Mouse (Mus musculus): ENCODE results near the gene Trpm4.
"Not testable (repeated sequence)": the region's sequence is repeated elsewhere in the genome, so short reads cannot be mapped to it uniquely, and the experiment has no call there.

Trpm4 gene

GRCm38 (mm10) chr7:45333431-45333982, at the start of gene Trpm4:
TSS of gene Trpm4 (minus strand) at chr7:45333780.
- peak; percentile 76 for DNase-seq (ENCODE audit: low read depth, low spot score)

DNA sequence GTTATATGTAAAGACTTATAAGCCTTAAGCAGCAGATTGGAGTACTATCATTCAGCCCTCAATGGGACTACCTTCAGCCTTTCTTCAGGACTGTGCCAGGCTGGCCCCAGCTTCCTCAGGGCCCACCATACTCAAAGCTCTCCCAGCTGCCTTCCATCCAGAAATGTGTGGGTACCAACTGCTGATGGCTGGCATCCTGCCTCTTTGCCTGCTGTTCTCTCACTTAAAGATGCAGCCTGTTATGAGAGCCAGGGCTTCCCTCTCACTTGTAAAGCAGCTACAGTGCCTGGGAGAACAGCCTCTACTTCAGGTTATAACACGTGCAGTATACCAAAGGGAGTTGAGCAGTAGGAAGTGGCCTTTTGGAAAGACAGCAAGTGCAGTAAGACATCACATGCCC, 42.5 kb upstream of the Trpm4 start:
- no peak for DNase-seq (ENCODE audit: low read depth, low spot score)

- no peak for DNase-seq (ENCODE audit: low read depth, low spot score)
Measured at GRCm38 (mm10) chr7:45374620-45375019, 41.0 kb upstream of the Trpm4 start.

- DNase-seq (ENCODE audit: low read depth, low spot score), result no peak
Measured at GRCm38 (mm10) chr7:45372371-45372770, 38.8 kb upstream of the Trpm4 start.

DNA sequence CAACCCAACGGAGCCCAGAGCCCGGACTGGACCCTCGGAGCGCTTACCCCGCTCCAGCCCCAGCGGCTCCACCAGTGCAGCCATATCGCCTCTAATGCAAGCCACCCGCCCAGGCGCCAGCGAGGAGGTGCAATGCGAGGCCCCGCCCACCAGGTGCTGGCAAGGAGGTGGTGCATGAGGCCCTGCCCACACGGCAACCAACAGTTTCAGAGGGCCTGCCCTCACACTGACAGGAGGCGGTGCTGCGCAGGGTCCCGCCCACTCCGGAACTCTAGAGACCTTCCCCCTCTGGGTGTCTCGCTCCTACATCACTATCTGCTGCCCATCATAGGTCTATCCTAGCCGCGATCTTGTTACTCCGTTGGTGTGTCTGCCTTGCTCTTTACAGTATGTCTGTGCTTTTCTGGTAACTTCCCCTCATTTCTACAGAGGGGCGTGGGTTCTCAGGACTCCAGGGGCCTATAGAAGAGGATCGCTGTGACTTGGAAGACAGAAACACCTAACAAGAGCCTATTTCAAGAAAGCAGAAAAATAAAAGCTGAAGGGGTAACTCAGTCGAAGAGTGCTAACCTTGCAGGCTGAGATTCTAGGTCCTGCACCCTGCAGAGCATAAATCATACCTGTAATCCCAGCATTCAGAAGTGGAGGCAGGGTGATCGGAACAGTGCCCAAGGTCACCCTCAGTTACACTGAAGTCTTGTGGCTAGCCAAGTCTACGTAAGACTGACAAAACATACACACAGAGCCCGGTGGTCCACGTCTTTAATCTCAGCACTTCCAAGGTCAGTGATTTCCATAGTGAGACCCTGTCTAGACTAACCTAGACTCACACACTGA, 37.1 kb upstream of the Trpm4 start, which contains the start of gene Lin7b:
TSS of gene Lin7b (minus strand) at position 109 of the 837 bp plus-strand sequence.
- peak; percentile 88 for DNase-seq (ENCODE audit: low read depth, low spot score)

DNA sequence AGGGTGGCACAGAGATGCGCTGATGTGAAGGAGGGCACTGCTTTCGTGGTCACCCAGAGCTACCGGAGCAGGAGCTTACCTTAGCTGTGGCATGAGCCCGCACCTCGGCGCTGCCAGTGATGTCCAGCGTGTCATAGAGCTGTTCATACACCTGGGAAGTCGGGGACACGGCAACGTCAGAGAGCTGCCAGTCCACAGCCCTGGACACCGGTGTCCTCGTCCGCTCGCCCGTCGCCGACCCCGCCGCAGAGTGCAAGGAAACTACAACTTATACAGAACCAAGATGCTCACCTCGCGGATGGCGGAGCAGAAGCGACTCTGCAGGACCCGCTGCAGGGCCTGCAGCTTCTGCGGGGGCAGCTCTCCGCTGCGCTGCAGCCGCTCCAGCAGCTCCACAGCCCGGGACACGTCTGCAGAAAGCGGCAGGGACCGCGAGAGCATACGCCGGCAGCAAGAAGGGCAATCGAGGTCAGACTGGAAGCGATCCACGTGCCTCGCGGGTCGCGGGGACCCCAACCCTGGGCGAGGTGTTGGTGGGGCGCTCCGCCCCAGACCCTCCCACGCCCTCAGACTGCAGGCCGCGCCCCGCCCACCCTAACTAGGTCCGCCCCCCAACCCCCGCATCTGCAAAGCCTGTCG, 36.4 kb upstream of the Trpm4 start:
- DNase-seq (ENCODE audit: low read depth, low spot score), result no peak

GRCm38 (mm10) chr7:45369022-45369745, 35.6 kb upstream of the Trpm4 start:
- DNase-seq (ENCODE audit: low read depth, low spot score), result no peak

GRCm38 (mm10) chr7:45368178-45368577, 34.6 kb upstream of the Trpm4 start:
- DNase-seq (ENCODE audit: low read depth, low spot score), result no peak

DNA sequence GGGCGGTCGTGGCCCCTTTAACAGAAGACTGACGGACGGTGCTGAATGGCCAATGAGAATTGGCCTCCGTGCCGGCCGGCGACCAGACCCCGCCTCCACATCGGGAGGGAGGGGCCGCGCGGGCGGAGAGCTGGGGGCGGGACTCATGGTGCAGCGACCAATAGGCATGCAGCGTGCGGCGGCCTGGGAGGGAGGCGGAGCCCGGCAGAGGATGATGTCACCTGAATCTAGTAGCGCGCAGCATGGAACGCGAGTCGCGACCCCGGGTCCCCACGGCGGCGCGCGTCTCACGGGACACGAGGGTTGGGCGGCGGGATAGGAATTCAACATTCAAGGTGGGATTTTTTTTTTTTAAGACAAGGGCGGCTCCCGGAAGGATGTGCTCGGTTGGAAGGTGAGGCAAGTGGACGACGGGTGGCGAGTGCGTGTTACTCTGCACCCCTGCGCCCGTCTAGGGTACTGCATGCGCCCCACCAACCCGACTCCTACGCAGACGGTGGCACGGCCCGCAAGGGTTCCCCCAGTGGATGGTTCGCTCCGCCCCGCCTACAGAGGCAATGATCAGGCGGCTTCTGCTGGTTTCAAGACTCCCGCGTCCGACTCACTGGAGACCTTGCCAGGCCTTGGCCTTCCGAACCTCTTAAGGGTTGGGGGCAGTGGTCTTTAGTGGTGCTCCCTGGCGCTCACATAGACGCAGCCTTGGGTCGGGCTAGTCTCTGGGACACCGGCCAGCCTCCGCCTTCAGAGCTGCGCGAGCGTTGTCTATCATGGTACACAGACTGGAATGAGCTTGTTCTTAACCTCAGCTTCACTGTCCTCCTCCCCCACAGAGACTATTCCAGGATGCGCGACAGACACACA, 33.7 kb upstream of the Trpm4 start:
- DNase-seq (ENCODE audit: low read depth, low spot score), result peak; percentile 97

GRCm38 (mm10) chr7:45366652-45367019, 33.1 kb upstream of the Trpm4 start, which contains the start of gene Ppfia3:
TSS of gene Ppfia3 (minus strand) at chr7:45367019.
- no peak for DNase-seq (ENCODE audit: low read depth, low spot score)

DNA sequence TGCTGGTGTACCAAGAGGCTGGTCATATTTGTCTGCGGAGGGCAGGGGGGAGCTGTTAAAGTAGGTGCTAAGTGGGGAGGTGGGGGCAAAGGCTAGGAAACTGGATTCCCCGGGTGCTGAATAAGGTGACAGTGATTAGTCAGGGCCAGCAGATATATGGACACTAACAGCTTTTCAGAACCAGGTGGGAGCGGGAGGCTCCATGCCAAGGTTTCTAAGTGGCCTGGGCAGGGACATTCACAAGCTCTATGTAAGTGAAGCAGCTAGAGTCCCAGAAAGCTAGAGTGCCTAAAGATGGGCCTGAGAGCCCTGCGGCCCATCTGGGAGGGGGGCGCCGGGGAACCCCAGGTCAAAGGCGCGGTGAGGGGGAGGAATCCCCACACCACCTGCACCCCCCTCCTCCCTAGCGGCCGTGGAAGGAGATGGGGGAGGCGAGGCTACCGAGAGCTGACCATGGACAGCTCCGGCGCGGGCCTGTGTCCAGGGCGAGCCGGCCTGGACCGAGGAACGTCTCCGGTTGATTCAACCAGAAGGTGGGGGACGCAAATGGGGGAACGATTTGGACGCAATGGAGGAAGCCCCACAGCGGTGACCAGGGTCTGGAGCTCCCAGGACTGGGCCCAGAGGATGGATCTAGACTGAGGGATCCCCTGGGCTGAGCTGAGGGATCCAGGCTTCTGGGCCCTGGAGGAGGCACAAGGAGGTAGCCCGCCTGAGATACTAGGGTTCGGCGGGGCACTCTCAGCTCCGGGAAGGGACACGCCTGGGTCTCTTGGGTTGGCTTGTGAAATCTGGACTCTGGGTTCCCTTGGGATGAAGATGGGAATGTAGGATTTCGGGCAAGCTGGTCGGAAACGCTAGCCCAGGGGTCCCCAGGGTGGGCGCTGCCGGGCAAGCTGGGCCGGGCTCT, 32.4 kb upstream of the Trpm4 start:
- DNase-seq (ENCODE audit: low read depth, low spot score), result peak; percentile 54

DNA sequence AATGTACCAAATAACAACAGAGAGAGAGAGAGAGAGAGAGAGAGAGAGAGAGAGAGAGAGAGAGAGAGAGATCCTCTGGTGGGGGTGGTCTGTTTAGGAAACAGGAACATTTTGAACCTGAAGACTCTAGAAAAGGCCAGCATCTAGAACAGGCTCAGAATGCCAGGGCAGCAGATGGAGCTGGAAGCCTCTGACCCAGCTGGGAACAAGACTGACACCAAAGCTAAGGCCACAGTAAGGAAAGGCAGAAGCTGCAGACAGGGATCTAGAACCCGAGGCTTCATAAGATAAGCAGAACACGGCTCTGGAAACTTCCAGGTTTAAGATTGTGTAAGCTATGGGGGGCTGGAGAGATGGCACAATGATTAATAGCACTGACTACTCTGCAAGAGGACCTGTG, 30.4 kb upstream of the Trpm4 start:
- DNase-seq (ENCODE audit: low read depth, low spot score), result no peak

DNA sequence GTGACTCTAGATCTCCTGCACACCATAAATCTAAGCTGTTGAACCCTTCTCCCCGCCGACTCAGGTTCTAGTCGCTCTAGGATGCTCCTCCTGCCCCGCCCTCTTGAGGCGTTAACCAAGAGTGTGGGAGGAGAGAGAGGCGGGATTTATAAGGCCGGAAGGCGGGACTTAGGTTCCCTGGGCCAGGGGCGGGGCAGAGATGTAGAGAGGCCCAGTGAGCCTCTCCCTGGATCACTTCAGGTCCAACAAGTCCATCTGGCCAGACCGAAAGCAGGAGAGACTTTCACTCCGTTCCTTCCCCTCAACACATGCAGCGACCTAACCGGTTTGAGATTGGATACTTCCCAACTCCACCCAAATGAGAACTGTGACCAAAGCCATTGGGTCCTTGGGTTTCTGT, 29.2 kb upstream of the Trpm4 start:
- peak; percentile 52 for DNase-seq (ENCODE audit: low read depth, low spot score)

- DNase-seq (ENCODE audit: low read depth, low spot score), result peak; percentile 92
Measured at GRCm38 (mm10) chr7:45361243-45361804, 27.7 kb upstream of the Trpm4 start.

DNA sequence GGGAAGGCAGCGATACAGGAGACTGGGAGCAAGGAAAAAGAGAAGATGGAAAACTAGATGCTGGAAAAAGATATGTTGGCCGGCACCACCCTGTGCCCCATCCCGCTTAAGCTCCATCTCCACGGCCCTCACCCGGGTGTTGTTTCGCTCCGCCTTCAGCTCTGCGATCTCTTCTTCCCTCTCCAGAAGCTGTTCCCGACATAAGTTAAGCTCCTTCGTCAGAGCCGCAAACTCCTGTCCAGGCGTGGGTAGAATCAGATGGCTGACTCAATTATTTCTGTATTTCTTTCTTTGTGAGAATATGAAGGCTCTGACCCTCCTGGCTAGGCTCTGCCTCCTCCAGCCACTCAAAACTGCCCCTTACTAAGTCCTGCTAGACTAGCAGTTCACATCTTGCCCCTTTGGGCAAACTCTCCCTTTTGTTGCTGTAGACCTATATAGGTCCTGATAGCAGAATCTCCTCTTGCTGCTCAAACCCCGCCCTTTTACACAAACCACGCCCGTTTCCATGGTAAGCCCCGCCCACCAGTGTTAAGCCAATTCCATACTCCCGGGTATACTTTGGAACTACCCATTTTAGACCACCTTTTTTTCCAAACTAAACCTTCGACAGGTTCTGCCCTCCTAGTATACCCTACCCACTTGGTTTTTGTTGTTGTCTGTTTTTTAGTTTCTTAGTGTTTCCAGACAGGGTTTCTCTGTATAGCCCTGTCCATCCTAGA, 27.0 kb upstream of the Trpm4 start:
- no peak for DNase-seq (ENCODE audit: low read depth, low spot score)

DNA sequence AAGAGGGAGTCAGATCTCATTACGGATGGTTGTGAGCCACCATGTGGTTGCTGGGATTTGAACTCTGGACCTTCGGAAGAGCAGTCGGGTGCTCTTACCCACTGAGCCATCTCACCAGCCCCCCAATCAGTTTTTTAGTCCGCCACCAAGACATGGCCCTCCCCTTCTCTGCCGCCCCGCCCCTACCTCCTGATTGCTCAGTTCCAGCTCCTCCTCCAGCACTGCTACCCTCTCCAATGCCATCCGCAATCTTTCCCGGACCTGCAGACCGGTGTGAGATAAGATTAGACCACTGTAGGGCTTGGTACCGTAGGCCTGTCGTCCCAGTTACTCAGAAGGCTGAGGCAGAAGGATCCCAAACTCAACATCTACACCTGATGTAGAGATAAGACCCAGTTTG, 25.5 kb upstream of the Trpm4 start:
- DNase-seq (ENCODE audit: low read depth, low spot score), result not testable (repeated sequence)

GRCm38 (mm10) chr7:45356087-45356486, 22.5 kb upstream of the Trpm4 start:
- no peak for DNase-seq (ENCODE audit: low read depth, low spot score)

- no peak for DNase-seq (ENCODE audit: low read depth, low spot score)
Measured at GRCm38 (mm10) chr7:45355318-45356020, 21.9 kb upstream of the Trpm4 start.
